Comparison of ENCODE assay signal across 13 mouse cellular contexts in the genomic region with DNA sequence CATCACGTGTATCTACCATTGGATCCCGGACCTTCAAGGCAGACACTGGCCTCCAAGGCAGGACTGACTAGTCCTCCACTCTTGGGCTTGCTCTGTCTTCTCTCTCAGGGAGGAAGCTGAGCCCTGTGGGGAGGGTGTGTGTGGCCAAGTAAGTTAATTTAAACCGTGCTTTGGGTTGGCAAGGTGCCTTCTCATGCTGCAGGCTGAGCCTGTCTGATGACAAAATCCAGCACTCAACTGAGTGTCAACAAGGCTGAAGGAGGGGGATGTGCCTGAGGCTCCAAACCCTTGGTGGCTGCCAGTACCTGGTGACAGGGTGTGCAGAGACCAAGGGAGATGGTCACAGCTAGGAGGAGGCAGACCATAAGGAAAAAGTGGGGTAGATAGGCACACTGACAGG. TPM values are rescaled to one million over a fixed set of nuclear protein-coding genes. Genes with fewer than 3 reads are reported as not detected.
DNase-seq lines count a peak whose midpoint lies in the region; ATAC-seq lines count a peak whose summit lies in the region.
"Had no signal": no experiment of that assay in that cellular context is flagged by ENCODE, and none has a peak within 500 bp of the region (broad histone marks: within the 10 kb centered on the region; RNA-seq: fewer than 3 reads in every experiment).

No protein-coding gene starts in this region.

- no peak for ATAC-seq in heart, embryonic 11.5 days (replicated peaks; ENCODE audit: insufficient number of reproducible peaks, low FRiP score, low TSS enrichment)
- peak; percentile 45; the same call in 1 of the 2 replicates for ATAC-seq in stomach, embryonic 16.5 days (ENCODE audit: insufficient read depth, low FRiP score)
- no peak for ATAC-seq in midbrain, embryonic 16.5 days
- ATAC-seq: midbrain, embryonic 15.5 days had no signal

- peak; percentile 98 for DNase-seq in heart, adult 11 months
- peak; percentile 10 for DNase-seq in urinary bladder, adult 2 months (ENCODE audit: low spot score)
- DNase-seq in urinary bladder, adult 18-20 months (ENCODE audit: low spot score in 2 of 2): no peak
- peak; percentile 40 to 44 for DNase-seq in heart, postnatal 36 days
- no peak for DNase-seq in adrenal gland, postnatal 25 days
- DNase-seq: cerebellum, adult 11-12 months; thymus, postnatal 25 days had no signal

- intact Hi-C loops in heart, postnatal 36 days (cut with DNase I): loop anchor here (10.0 kb wide), 1 partner anchor 688 kb away; no protein-coding TSS in a partner anchor

- 64% methylated on average over 3 of the region's 3 CpGs for WGBS in heart, embryonic 11.5 days (ENCODE audit: insufficient replicate concordance)
- WGBS in stomach, embryonic 16.5 days: 52% methylated on average over 3 of the region's 3 CpGs
- WGBS in midbrain, embryonic 16.5 days: 78% methylated on average over 3 of the region's 3 CpGs

- H3K4me2 ChIP-seq in heart, embryonic 11.5 days: no peak overlapping the region
- no peak overlapping the region for H3K4me2 ChIP-seq in stomach, embryonic 16.5 days (ENCODE audit: low read depth, low read length)
- no peak overlapping the region for H3K4me2 ChIP-seq in midbrain, embryonic 16.5 days (ENCODE audit: low read length)
- H3K4me2 ChIP-seq: heart, embryonic 13.5 days; limb, embryonic 12.5 days; midbrain, embryonic 15.5 days had no signal

- no peaks in the 10 kb centered on the region for H3K27me3 ChIP-seq in heart, embryonic 11.5 days (ENCODE audit: control insufficient read depth, insufficient read depth, low read length)
- no peaks in the 10 kb centered on the region for H3K27me3 ChIP-seq in stomach, embryonic 16.5 days (ENCODE audit: control insufficient read depth, insufficient read depth, low read length)
- H3K27me3 ChIP-seq in midbrain, embryonic 16.5 days (ENCODE audit: control insufficient read depth, insufficient read depth, low read depth, low read length): no peaks in the 10 kb centered on the region

- H3K27ac ChIP-seq in heart, embryonic 11.5 days (ENCODE audit: low read depth, low read length): no peak overlapping the region
- H3K27ac ChIP-seq in stomach, embryonic 16.5 days (ENCODE audit: low read length): no peak overlapping the region
- H3K27ac ChIP-seq in midbrain, embryonic 16.5 days (ENCODE audit: low read length): no peak overlapping the region
- H3K27ac ChIP-seq: heart, embryonic 13.5 days; limb, embryonic 12.5 days; midbrain, embryonic 15.5 days had no signal

- no peaks in the 10 kb centered on the region for H3K9me3 ChIP-seq in heart, embryonic 11.5 days (replicated peaks; ENCODE audit: control insufficient read depth, low read length)
- no peaks in the 10 kb centered on the region for H3K9me3 ChIP-seq in stomach, embryonic 16.5 days (replicated peaks; ENCODE audit: control insufficient read depth, low read length)
- no peaks in the 10 kb centered on the region for H3K9me3 ChIP-seq in midbrain, embryonic 16.5 days (replicated peaks; ENCODE audit: control insufficient read depth, low read length, poor library complexity, severe bottlenecking)
- H3K9me3 ChIP-seq: heart, embryonic 13.5 days; limb, embryonic 12.5 days; midbrain, embryonic 15.5 days had no signal

- H3K4me3 ChIP-seq in heart, embryonic 11.5 days (ENCODE audit: low read depth, low read length): no peak overlapping the region
- H3K4me3 ChIP-seq in stomach, embryonic 16.5 days (replicated peaks; ENCODE audit: low read length): no peak overlapping the region
- H3K4me3 ChIP-seq in midbrain, embryonic 16.5 days (ENCODE audit: low read depth, low read length): no peak overlapping the region
- H3K4me3 ChIP-seq: heart, embryonic 13.5 days; limb, embryonic 12.5 days; midbrain, embryonic 15.5 days had no signal

- H3K4me1 ChIP-seq in heart, embryonic 11.5 days (ENCODE audit: control insufficient read depth, insufficient read depth, low read length): no peaks in the 10 kb centered on the region
- no peaks in the 10 kb centered on the region for H3K4me1 ChIP-seq in stomach, embryonic 16.5 days (ENCODE audit: control insufficient read depth, insufficient read depth, low read length)
- no peaks in the 10 kb centered on the region for H3K4me1 ChIP-seq in midbrain, embryonic 16.5 days (ENCODE audit: control insufficient read depth, insufficient read depth, low read length)
- H3K4me1 ChIP-seq: limb, embryonic 12.5 days; midbrain, embryonic 15.5 days had no signal

- H3K36me3 ChIP-seq in heart, embryonic 11.5 days (ENCODE audit: control insufficient read depth, insufficient read depth, low read length): no peaks in the 10 kb centered on the region
- no peaks in the 10 kb centered on the region for H3K36me3 ChIP-seq in stomach, embryonic 16.5 days (ENCODE audit: control insufficient read depth, insufficient read depth, low read length)
- H3K36me3 ChIP-seq in midbrain, embryonic 16.5 days (ENCODE audit: control insufficient read depth, insufficient read depth, low read length): no peaks in the 10 kb centered on the region
- H3K36me3 ChIP-seq: limb, embryonic 12.5 days; midbrain, embryonic 15.5 days had no signal

- no peak overlapping the region for H3K9ac ChIP-seq in heart, embryonic 11.5 days (ENCODE audit: low read depth, low read length)
- H3K9ac ChIP-seq in stomach, embryonic 16.5 days (ENCODE audit: low read length): no peak overlapping the region
- no peak overlapping the region for H3K9ac ChIP-seq in midbrain, embryonic 16.5 days (ENCODE audit: low read depth, low read length)
- H3K9ac ChIP-seq: heart, embryonic 13.5 days; limb, embryonic 12.5 days; midbrain, embryonic 15.5 days had no signal

RNA-seq across cellular contexts. Expression of a gene that starts 7.5 kb away (rescaled TPM):
- 1.3 and 1.8 TPM in 2 replicates for polyA plus RNA-seq in heart, embryonic 11.5 days (2014; fragmentation: Nextera tagmentation; extraction: Ambion mirVana)
- polyA plus RNA-seq in urinary bladder, adult 2 months (2012; rRNA removed): 26.6 and 30.6 TPM in 2 replicates
- 10 to 100 TPM; 18.0 to 20.7 TPM for total RNA-seq in heart, postnatal 36 days (2021)
- 5.6 and 6.4 TPM in 2 replicates for polyA plus RNA-seq in stomach, embryonic 16.5 days (2015; fragmentation: Nextera tagmentation; extraction: Ambion mirVana)
- 1.1 and 1.4 TPM in 2 replicates for polyA plus RNA-seq in midbrain, embryonic 16.5 days (2015; fragmentation: Nextera tagmentation; extraction: Ambion mirVana)
- 1.0 and 1.5 TPM in 2 replicates for total RNA-seq in adrenal gland, postnatal 25 days (2021)

Comparison
In these comparisons a context has a peak if more than half of its experiments do, and no peak if none do; other contexts are left out.
1. DNase-seq: peak in heart, adult 11 months (single experiment), urinary bladder, adult 2 months (single experiment) and heart, postnatal 36 days (2 of 2); none in urinary bladder, adult 18-20 months (0 of 2) and adrenal gland, postnatal 25 days (single experiment).